Mouse (Mus musculus) limb, embryonic 14.5 days (tissue): ENCODE measurements at regions not wholly inside any gene's neighbourhood (a gene's known extent, or its start where the extent isn't known, plus 50 kb on each side); places are given as distances from the start of the nearest gene placed in this dataset.

ENCODE experiments used
- ATAC-seq: fragments of 200-750 bp; cut with Nextera tagmentation; 2 replicates; pipeline ENCODE4 v1.8.0; 2017; ENCODE audit warnings: low read depth, moderate number of reproducible peaks, moderate TSS enrichment; ENCODE audit not compliant: low FRiP score
- DNase-seq: peaks from one replicate; pipeline ENCODE4 v3.0.0-alpha.2; 2015; ENCODE audit warnings: low spot score
- H3K27ac ChIP-seq: fragments of 300-500 bp; sonication (generic); replicated peaks from 2 replicates; pipeline ENCODE4 v1.5.1; 2014; ENCODE audit warnings: low read depth, mild to moderate bottlenecking, low read length, moderate library complexity, mixed read lengths
- H3K27me3 ChIP-seq: fragments of 300-500 bp; sonication (generic); 2 replicates; pipeline ENCODE4 v1.6.1; 2014; ENCODE audit warnings: low read length, mixed read lengths; ENCODE audit not compliant: control insufficient read depth, insufficient read depth
- H3K36me3 ChIP-seq: fragments of 300-500 bp; sonication (generic); 2 replicates; pipeline ENCODE4 v1.6.1; 2014; ENCODE audit warnings: mild to moderate bottlenecking, low read length, moderate library complexity, mixed read lengths; ENCODE audit not compliant: control insufficient read depth, insufficient read depth
- H3K4me1 ChIP-seq: fragments of 300-500 bp; sonication (generic); 2 replicates; pipeline ENCODE4 v1.6.1; 2014; ENCODE audit warnings: antibody characterized with exemption, low read length, mixed read lengths; ENCODE audit not compliant: control insufficient read depth, insufficient read depth
- H3K4me2 ChIP-seq: fragments of 300-500 bp; sonication (generic); replicated peaks from 2 replicates; pipeline ENCODE4 v1.6.1; 2014; ENCODE audit warnings: low read depth, mild to moderate bottlenecking, low read length, moderate library complexity; ENCODE audit not compliant: severe bottlenecking
- H3K4me3 ChIP-seq: fragments of 300-500 bp; sonication (generic); replicated peaks from 2 replicates; pipeline ENCODE4 v1.5.1; 2014; ENCODE audit warnings: low read length
- H3K9ac ChIP-seq: fragments of 300-500 bp; sonication (generic); 2 replicates; pipeline ENCODE4 v1.6.1; 2014; ENCODE audit warnings: mild to moderate bottlenecking, low read depth, low read length, moderate library complexity; ENCODE audit not compliant: severe bottlenecking
- H3K9me3 ChIP-seq: fragments of 300-500 bp; sonication (generic); 2 replicates; pipeline ENCODE4 v1.6.1; 2016; ENCODE audit warnings: low read length; ENCODE audit not compliant: control insufficient read depth
- POLR2A ChIP-seq: fragments of 200-500 bp; IDR thresholded peaks from 2 replicates; pipeline ENCODE4 v1.8.0; 2012; ENCODE audit warnings: inconsistent platforms, mild to moderate bottlenecking, moderate library complexity, borderline replicate concordance; ENCODE audit not compliant: insufficient read depth, insufficient read length; ENCODE audit errors: extremely low read depth
- WGBS: fragments of 180-500 bp; shearing (Covaris S2); extraction: QIAGEN DNeasy Blood & Tissue Kit; methylation state at CpG from one replicate; pipeline ENCODE4 v1.1.7; 2014; 5-methylcytosine and 5-hydroxymethylcytosine counted together

DNA sequence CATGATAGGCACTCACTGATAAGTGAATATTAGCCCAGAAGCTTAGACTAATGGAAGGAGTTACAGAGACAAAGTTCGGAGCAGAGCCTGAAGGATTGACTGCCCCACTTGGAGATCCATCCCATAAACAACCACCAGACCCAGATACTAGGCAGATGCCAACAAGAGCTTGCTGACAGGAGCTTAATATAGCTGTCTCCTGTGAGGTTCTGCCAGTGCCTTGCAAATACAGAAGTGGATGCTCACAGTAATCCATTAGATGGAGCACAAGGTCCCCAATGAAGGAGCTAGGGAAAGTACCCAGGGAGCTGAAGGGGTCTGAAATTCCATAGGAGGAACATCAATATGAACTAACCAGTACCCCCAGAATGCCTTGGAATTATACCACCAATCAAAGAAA lies 252.8 kb upstream of the Lrtm1 start:
- no peak for TF ChIP-seq POLR2A
- H3K36me3 ChIP-seq, result no peaks in the 10 kb centered on the region
- no peaks in the 10 kb centered on the region for H3K4me1 ChIP-seq
- H3K4me3 ChIP-seq, result no peak overlapping the region
- H3K4me2 ChIP-seq, result no peak overlapping the region
- no peak for DNase-seq
- H3K9me3 ChIP-seq, result no peaks in the 10 kb centered on the region
- no peak overlapping the region for H3K27ac ChIP-seq
- 100% methylated on average over 1 of the region's 1 CpGs for WGBS
- no peak for ATAC-seq
- H3K27me3 ChIP-seq, result no peaks in the 10 kb centered on the region
- no peak overlapping the region for H3K9ac ChIP-seq

DNA sequence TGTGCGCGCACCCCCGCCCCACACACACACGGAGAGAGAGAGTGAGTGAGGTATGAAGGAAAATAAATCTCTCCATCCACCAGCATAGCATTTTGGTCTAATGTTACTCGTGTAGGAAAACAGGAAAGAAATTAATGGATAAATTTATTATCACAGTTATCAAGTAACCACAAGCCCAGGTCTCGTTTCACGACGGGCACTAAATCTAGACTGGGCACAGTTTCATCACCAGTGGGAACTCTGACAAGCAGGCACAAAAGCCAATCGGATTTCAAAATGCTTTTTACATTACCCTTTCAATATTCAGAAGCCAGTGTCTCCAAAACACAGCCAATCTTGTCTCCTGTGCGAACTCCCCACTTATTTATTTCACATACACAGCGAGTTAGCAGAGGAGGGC lies 244.9 kb upstream of the Lrtm1 start:
- no peak overlapping the region for H3K4me3 ChIP-seq
- 50% methylated on average over 11 of the region's 11 CpGs for WGBS
- no peak for ATAC-seq
- no peak overlapping the region for H3K9ac ChIP-seq
- no peaks in the 10 kb centered on the region for H3K36me3 ChIP-seq
- H3K9me3 ChIP-seq, result no peaks in the 10 kb centered on the region
- no peak for DNase-seq
- H3K4me2 ChIP-seq, result no peak overlapping the region
- no peak for TF ChIP-seq POLR2A
- no peaks in the 10 kb centered on the region for H3K27me3 ChIP-seq
- H3K27ac ChIP-seq, result no peak overlapping the region
- peaks cover 46% of the 10 kb centered on the region for H3K4me1 ChIP-seq

- WGBS, result 15% methylated on average over 1 of the region's 1 CpGs
- Histone ChIP-seq H3K4me3 (no peak overlapping the region), H3K36me3 (no peaks in the 10 kb centered on the region), H3K27me3 (no peaks in the 10 kb centered on the region), H3K4me1 (peaks cover 46% of the 10 kb centered on the region), H3K9ac (no peak overlapping the region), H3K4me2 (no peak overlapping the region), H3K9me3 (no peaks in the 10 kb centered on the region), H3K27ac (no peak overlapping the region)
- DNase-seq (peak; percentile 52), ATAC-seq (0 out of 2 replicates have a peak, but pooled peaks have one; percentile 31)
- TF ChIP-seq POLR2A, result no peak
These were observed 242.3 kb upstream of the Lrtm1 start for GRCm38 (mm10) chr14:28775686-28776085.

GRCm38 (mm10) chr14:28777791-28778190 lies 240.2 kb upstream of the Lrtm1 start:
- TF ChIP-seq POLR2A, result no peak
- Histone ChIP-seq H3K27ac (no peak overlapping the region), H3K9me3 (no peaks in the 10 kb centered on the region), H3K9ac (no peak overlapping the region), H3K4me1 (peaks cover 45% of the 10 kb centered on the region), H3K36me3 (no peaks in the 10 kb centered on the region), H3K27me3 (no peaks in the 10 kb centered on the region), H3K4me3 (no peak overlapping the region), H3K4me2 (no peak overlapping the region)
- DNase-seq, result no peak
- no peak for ATAC-seq
- WGBS, result 76% methylated on average over 8 of the region's 8 CpGs

GRCm38 (mm10) chr14:28781660-28782059 lies 236.3 kb upstream of the Lrtm1 start:
- Histone ChIP-seq H3K4me2 (no peak overlapping the region), H3K27me3 (no peaks in the 10 kb centered on the region), H3K36me3 (no peaks in the 10 kb centered on the region), H3K4me3 (no peak overlapping the region), H3K9me3 (no peaks in the 10 kb centered on the region), H3K9ac (no peak overlapping the region), H3K4me1 (peaks cover 13% of the 10 kb centered on the region), H3K27ac (no peak overlapping the region)
- DNase-seq (peak; percentile 30), ATAC-seq (no peak)
- WGBS, result 92% methylated on average over 7 of the region's 7 CpGs
- no peak for TF ChIP-seq POLR2A

- 66% methylated on average over 6 of the region's 6 CpGs for WGBS
- H3K27ac ChIP-seq, result no peak overlapping the region
- no peaks in the 10 kb centered on the region for H3K36me3 ChIP-seq
- no peaks in the 10 kb centered on the region for H3K4me1 ChIP-seq
- ATAC-seq (no peak), DNase-seq (no peak)
- H3K9ac ChIP-seq, result no peak overlapping the region
- no peak overlapping the region for H3K4me3 ChIP-seq
- no peaks in the 10 kb centered on the region for H3K27me3 ChIP-seq
- no peak overlapping the region for H3K4me2 ChIP-seq
- TF ChIP-seq POLR2A, result no peak
- no peaks in the 10 kb centered on the region for H3K9me3 ChIP-seq
These were observed 233.8 kb upstream of the Lrtm1 start for GRCm38 (mm10) chr14:28784106-28784633.
